Mouse (Mus musculus) embryonic facial prominence, embryonic 12.5 days (tissue): ENCODE data around the gene Ankdd1a. TPM values are rescaled to one million over a fixed set of nuclear protein-coding genes. Genes with fewer than 3 reads are reported as not detected.

Source experiments
- ATAC-seq: fragments of 200-750 bp; cut with Nextera tagmentation; 2 replicates; pipeline ENCODE4 v1.8.0; 2017; ENCODE audit not compliant: insufficient number of reproducible peaks, insufficient read depth, low FRiP score, low TSS enrichment
- H3K27ac ChIP-seq: fragments of 300-500 bp; sonication (generic); 2 replicates; pipeline ENCODE4 v1.5.1; 2016; ENCODE audit warnings: mild to moderate bottlenecking
- H3K27me3 ChIP-seq: fragments of 300-500 bp; sonication (generic); 2 replicates; pipeline ENCODE4 v1.6.1; 2016; ENCODE audit warnings: mild to moderate bottlenecking, moderate library complexity
- H3K36me3 ChIP-seq: fragments of 300-500 bp; sonication (generic); 2 replicates; pipeline ENCODE4 v1.6.1; 2016; ENCODE audit warnings: mild to moderate bottlenecking
- H3K4me1 ChIP-seq: fragments of 300-500 bp; sonication (generic); 2 replicates; pipeline ENCODE4 v1.6.1; 2016
- H3K4me2 ChIP-seq: fragments of 300-500 bp; sonication (generic); replicated peaks from 2 replicates; pipeline ENCODE4 v1.6.1; 2016; ENCODE audit warnings: mild to moderate bottlenecking, moderate library complexity
- H3K4me3 ChIP-seq: fragments of 300-500 bp; sonication (generic); 2 replicates; pipeline ENCODE4 v1.5.1; 2016; ENCODE audit warnings: mild to moderate bottlenecking
- H3K9ac ChIP-seq: fragments of 300-500 bp; sonication (generic); 2 replicates; pipeline ENCODE4 v1.6.1; 2016; ENCODE audit warnings: mild to moderate bottlenecking, moderate library complexity
- H3K9me3 ChIP-seq: fragments of 300-500 bp; sonication (generic); 2 replicates; pipeline ENCODE4 v1.6.1; 2016; ENCODE audit warnings: mild to moderate bottlenecking, moderate library complexity
- WGBS: fragments of 180-500 bp; shearing (Covaris S2); methylation state at CpG from one replicate; pipeline ENCODE4 v1.1.7; 2016; 5-methylcytosine and 5-hydroxymethylcytosine counted together
- polyA plus RNA-seq: library from polyadenylated mRNA; unstranded; fragments of >200 nt; fragmentation: Nextera tagmentation; extraction: Ambion mirVana; gene quantifications from 2 replicates; pipeline ENCODE4 v1.2.1, GENCODE M21; 2016

Gene Ankdd1a
- polyA plus RNA-seq, 1 experiment from 2014 or later = not detected

GRCm38 (mm10) chr9:65552711-65553110 lies 32.7 kb upstream of the Ankdd1a start:
- ATAC-seq = no peak
- Histone ChIP-seq H3K27ac (no peak overlapping the region), H3K4me3 (no peak overlapping the region), H3K4me2 (no peak overlapping the region), H3K27me3 (no peaks in the 10 kb centered on the region), H3K4me1 (peaks cover 36% of the 10 kb centered on the region), H3K9ac (no peak overlapping the region), H3K9me3 (no peaks in the 10 kb centered on the region), H3K36me3 (peaks cover 28% of the 10 kb centered on the region)
- whole genome bisulfite sequencing = 91% methylated on average over 2 of the region's 2 CpGs

GRCm38 (mm10) chr9:65552141-65552540 lies 32.1 kb upstream of the Ankdd1a start:
- Histone ChIP-seq H3K4me2 (no peak overlapping the region), H3K4me1 (peaks cover 37% of the 10 kb centered on the region), H3K36me3 (peaks cover 22% of the 10 kb centered on the region), H3K4me3 (no peak overlapping the region), H3K27ac (peak overlapping the region; percentile 33; the same call in 1 of the 2 replicates), H3K9me3 (no peaks in the 10 kb centered on the region), H3K9ac (no peak overlapping the region), H3K27me3 (no peaks in the 10 kb centered on the region)
- 84% methylated on average over 5 of the region's 5 CpGs for WGBS
- ATAC-seq = no peak

DNA sequence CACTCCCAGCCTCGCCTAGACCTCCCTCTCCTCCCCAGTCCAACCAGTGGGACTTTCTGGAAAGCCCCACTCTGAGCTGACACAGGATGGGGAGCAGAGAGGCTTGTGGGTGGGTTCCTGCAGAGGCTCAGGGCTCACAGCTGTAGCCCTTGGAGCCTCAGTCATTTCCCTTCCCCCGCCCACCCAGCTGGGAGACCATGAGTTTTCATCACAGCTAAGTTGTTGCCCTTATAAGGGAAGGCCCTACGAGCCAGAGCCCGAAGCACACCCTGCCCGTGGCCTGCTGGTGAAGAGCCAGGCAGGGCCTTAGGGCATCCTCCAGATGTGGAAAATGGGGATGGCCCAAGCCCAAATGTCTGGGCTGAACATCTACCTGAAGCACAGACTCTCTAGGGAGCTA lies 31.0 kb upstream of the Ankdd1a start:
- H3K9ac ChIP-seq = peak overlapping the region; percentile 34
- no peak overlapping the region for H3K4me2 ChIP-seq
- ATAC-seq = peak; percentile 47; the same call in 1 of the 2 replicates
- no peak overlapping the region for H3K4me3 ChIP-seq
- WGBS = 11% methylated on average over 5 of the region's 5 CpGs
- H3K36me3 ChIP-seq = peaks cover 11% of the 10 kb centered on the region
- H3K27ac ChIP-seq = peak overlapping the region; percentile 83
- peaks cover 37% of the 10 kb centered on the region for H3K4me1 ChIP-seq
- no peaks in the 10 kb centered on the region for H3K27me3 ChIP-seq
- no peaks in the 10 kb centered on the region for H3K9me3 ChIP-seq

DNA sequence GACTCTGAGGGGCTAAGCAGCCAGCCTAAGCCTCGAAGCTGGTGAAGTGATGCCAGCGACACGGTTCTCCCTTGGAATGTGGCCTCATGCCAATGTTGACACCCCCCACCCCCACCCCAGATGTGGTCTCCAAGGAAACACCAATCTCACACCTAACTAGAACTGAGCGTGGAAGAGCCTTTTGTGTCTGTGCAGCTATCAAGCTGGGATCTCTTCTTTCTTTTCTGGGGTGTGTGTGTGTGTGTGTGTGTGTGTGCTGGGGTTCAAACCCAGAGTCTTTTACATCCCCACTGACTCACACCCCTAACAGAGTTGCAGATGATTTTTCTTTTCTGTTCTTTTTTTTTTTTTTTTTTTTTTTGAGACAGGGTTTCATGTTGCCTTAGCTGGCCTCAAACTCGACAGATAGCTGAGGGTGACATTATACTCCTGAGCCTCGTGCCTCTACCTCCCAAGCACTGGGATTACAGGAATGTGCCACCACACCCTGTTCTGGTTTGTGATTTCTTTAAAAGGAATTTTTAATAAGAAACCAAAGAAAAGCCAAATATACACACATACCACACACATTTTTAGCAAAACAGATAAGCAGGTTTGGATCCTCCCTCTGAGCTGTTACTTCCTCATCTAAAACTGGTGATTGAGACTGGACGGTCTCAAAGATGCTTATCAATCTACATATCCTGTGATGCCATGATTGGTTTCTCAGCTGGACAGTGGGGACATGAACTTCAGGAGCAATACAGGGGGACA lies 30.3 kb upstream of the Ankdd1a start:
- Histone ChIP-seq H3K36me3 (peaks cover 5% of the 10 kb centered on the region), H3K9me3 (no peaks in the 10 kb centered on the region), H3K4me2 (no peak overlapping the region), H3K27ac (peak overlapping the region; percentile 83), H3K4me3 (no peak overlapping the region), H3K9ac (peak overlapping the region; percentile 34; the same call in 1 of the 2 replicates), H3K27me3 (no peaks in the 10 kb centered on the region), H3K4me1 (peaks cover 36% of the 10 kb centered on the region)
- ATAC-seq = no peak
- 34% methylated on average over 7 of the region's 7 CpGs for WGBS

GRCm38 (mm10) chr9:65549643-65550042 lies 29.6 kb upstream of the Ankdd1a start:
- no peaks in the 10 kb centered on the region for H3K27me3 ChIP-seq
- H3K36me3 ChIP-seq = peaks cover 5% of the 10 kb centered on the region
- H3K27ac ChIP-seq = no peak overlapping the region
- H3K4me2 ChIP-seq = no peak overlapping the region
- peaks cover 29% of the 10 kb centered on the region for H3K4me1 ChIP-seq
- H3K9me3 ChIP-seq = no peaks in the 10 kb centered on the region
- no peak overlapping the region for H3K9ac ChIP-seq
- 85% methylated on average over 5 of the region's 5 CpGs for WGBS
- ATAC-seq = no peak
- H3K4me3 ChIP-seq = no peak overlapping the region

GRCm38 (mm10) chr9:65549139-65549538 lies 29.1 kb upstream of the Ankdd1a start:
- 71% methylated on average over 3 of the region's 3 CpGs for WGBS
- H3K27ac ChIP-seq = no peak overlapping the region

GRCm38 (mm10) chr9:65548311-65548710 lies 28.3 kb upstream of the Ankdd1a start:
- Histone ChIP-seq H3K4me2 (no peak overlapping the region), H3K36me3 (peaks cover 5% of the 10 kb centered on the region), H3K27me3 (no peaks in the 10 kb centered on the region), H3K27ac (no peak overlapping the region), H3K4me1 (peaks cover 27% of the 10 kb centered on the region), H3K4me3 (no peak overlapping the region), H3K9me3 (no peaks in the 10 kb centered on the region), H3K9ac (no peak overlapping the region)
- 76% methylated on average over 8 of the region's 8 CpGs for WGBS
- no peak for ATAC-seq

More at GRCm38 (mm10) chr9:65549139-65549538, 29.1 kb upstream of the Ankdd1a start:
- Histone ChIP-seq H3K4me3 (no peak overlapping the region), H3K36me3 (peaks cover 5% of the 10 kb centered on the region), H3K27me3 (no peaks in the 10 kb centered on the region), H3K4me2 (no peak overlapping the region), H3K4me1 (peaks cover 27% of the 10 kb centered on the region), H3K9me3 (no peaks in the 10 kb centered on the region), H3K9ac (no peak overlapping the region)
- no peak for ATAC-seq

DNA sequence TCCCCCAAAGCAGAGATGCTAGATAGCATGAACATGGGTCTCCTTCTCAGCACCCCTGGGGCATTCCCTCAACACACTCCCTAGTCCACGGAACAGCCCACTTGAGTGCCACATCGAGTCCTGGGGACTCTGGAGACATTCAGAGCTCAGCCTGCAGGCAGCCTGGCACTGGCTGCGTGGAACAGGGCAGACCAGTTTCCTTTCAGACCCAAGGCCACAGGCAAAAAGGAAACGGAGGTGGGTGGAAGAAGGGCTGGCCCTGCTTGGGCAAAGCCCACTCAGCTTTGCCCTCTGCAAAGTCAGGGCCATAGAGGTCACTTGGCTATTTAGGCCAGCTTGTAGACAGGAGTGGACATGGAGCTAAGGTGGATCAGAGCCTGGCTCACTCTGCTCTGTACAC lies 27.9 kb upstream of the Ankdd1a start:
- no peak overlapping the region; the same call in 1 of the 2 replicates for H3K27ac ChIP-seq
- WGBS = 57% methylated on average over 4 of the region's 4 CpGs
- ATAC-seq = no peak
- no peaks in the 10 kb centered on the region for H3K27me3 ChIP-seq
- H3K4me3 ChIP-seq = no peak overlapping the region
- no peak overlapping the region for H3K4me2 ChIP-seq
- H3K9me3 ChIP-seq = no peaks in the 10 kb centered on the region
- peaks cover 4% of the 10 kb centered on the region for H3K36me3 ChIP-seq
- no peak overlapping the region for H3K9ac ChIP-seq
- peaks cover 27% of the 10 kb centered on the region for H3K4me1 ChIP-seq

DNA sequence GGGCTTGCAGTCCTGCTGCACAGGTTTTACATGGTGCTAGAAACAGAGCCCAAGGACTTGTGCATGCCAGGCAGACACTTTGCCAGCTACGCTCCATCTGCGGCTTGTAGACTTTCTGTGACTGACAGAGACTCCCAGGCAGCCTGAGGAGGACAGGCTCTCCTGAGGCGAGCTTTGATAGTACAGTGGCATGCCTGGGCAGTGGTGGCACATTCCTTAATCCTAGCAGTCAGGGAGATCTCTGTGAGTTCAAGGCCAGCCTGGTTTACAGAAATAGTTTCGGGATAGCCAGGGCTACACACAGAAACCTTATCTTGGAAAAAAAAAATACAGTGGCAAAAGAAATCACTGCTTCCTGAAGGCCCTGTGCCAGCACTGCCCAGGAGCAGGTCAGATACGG lies 27.1 kb upstream of the Ankdd1a start:
- H3K4me3 ChIP-seq = no peak overlapping the region
- no peaks in the 10 kb centered on the region; the same call in 1 of the 2 replicates for H3K36me3 ChIP-seq
- H3K4me2 ChIP-seq = no peak overlapping the region
- peaks cover 27% of the 10 kb centered on the region for H3K4me1 ChIP-seq
- ATAC-seq = no peak
- no peak overlapping the region for H3K9ac ChIP-seq
- no peaks in the 10 kb centered on the region for H3K9me3 ChIP-seq
- H3K27ac ChIP-seq = no peak overlapping the region
- 84% methylated on average over 5 of the region's 5 CpGs for WGBS
- no peaks in the 10 kb centered on the region for H3K27me3 ChIP-seq

DNA sequence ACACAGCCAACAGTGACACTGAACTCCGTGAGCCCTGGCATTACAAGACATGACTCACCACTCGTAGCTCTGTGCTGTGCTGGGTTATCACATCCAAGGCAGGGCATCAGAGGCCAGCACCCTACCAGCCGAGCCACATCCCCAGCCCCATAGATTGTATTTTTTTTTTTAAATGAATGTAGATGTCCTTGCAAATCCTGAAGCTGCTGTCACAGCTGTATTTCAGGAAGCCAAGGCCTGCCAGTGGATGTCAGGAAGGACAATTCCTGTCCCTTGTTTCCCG lies 26.4 kb upstream of the Ankdd1a start:
- H3K4me3 ChIP-seq = no peak overlapping the region
- H3K4me1 ChIP-seq = peaks cover 32% of the 10 kb centered on the region
- H3K9ac ChIP-seq = no peak overlapping the region
- H3K36me3 ChIP-seq = no peaks in the 10 kb centered on the region
- 59% methylated on average over 4 of the region's 4 CpGs for WGBS
- no peak for ATAC-seq
- H3K9me3 ChIP-seq = no peaks in the 10 kb centered on the region
- no peak overlapping the region for H3K4me2 ChIP-seq
- no peak overlapping the region for H3K27ac ChIP-seq
- no peaks in the 10 kb centered on the region for H3K27me3 ChIP-seq

GRCm38 (mm10) chr9:65545635-65546412 lies 25.8 kb upstream of the Ankdd1a start:
- no peaks in the 10 kb centered on the region for H3K27me3 ChIP-seq
- H3K4me2 ChIP-seq = no peak overlapping the region
- no peak overlapping the region for H3K27ac ChIP-seq
- no peaks in the 10 kb centered on the region for H3K9me3 ChIP-seq
- H3K36me3 ChIP-seq = no peaks in the 10 kb centered on the region
- WGBS = 76% methylated on average over 10 of the region's 10 CpGs
- H3K4me3 ChIP-seq = no peak overlapping the region
- H3K4me1 ChIP-seq = peaks cover 27% of the 10 kb centered on the region
- no peak overlapping the region for H3K9ac ChIP-seq
- ATAC-seq = no peak

DNA sequence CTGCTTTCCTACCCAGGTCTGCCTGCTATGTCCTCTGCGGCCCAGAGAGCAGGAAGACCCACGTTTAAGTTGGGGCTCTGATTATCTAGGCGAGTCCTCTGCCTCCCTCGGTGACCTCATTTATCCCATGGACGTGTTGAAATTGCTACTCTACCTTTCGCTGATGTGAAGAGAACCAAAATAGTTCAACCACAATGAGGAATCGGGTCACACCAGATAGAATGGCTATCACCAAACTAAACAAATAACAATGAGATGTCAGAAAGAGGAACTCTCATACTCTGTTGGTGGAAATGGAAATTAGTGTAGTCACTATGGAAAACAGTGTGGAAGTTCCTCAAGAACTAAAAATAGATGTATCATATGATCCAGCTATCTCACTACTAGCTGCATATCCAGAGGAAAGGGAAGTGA lies 22.1 kb upstream of the Ankdd1a start:
- H3K9me3 ChIP-seq = no peaks in the 10 kb centered on the region
- peaks cover 12% of the 10 kb centered on the region for H3K4me1 ChIP-seq
- 0 out of 2 replicates have a peak overlapping the region, but pooled peaks have one; percentile 14 for H3K27ac ChIP-seq
- 84% methylated on average over 7 of the region's 7 CpGs for WGBS
- H3K4me2 ChIP-seq = no peak overlapping the region
- H3K9ac ChIP-seq = no peak overlapping the region
- no peak for ATAC-seq
- H3K4me3 ChIP-seq = no peak overlapping the region
- no peaks in the 10 kb centered on the region for H3K27me3 ChIP-seq
- H3K36me3 ChIP-seq = no peaks in the 10 kb centered on the region
